Mouse (Mus musculus): ENCODE data around the gene Actl9. TPM values are rescaled to one million over a fixed set of nuclear protein-coding genes. Genes with fewer than 3 reads are reported as not detected.

The Actl9 gene
- not detected in 2 replicates for total RNA-seq (2023)

DNA sequence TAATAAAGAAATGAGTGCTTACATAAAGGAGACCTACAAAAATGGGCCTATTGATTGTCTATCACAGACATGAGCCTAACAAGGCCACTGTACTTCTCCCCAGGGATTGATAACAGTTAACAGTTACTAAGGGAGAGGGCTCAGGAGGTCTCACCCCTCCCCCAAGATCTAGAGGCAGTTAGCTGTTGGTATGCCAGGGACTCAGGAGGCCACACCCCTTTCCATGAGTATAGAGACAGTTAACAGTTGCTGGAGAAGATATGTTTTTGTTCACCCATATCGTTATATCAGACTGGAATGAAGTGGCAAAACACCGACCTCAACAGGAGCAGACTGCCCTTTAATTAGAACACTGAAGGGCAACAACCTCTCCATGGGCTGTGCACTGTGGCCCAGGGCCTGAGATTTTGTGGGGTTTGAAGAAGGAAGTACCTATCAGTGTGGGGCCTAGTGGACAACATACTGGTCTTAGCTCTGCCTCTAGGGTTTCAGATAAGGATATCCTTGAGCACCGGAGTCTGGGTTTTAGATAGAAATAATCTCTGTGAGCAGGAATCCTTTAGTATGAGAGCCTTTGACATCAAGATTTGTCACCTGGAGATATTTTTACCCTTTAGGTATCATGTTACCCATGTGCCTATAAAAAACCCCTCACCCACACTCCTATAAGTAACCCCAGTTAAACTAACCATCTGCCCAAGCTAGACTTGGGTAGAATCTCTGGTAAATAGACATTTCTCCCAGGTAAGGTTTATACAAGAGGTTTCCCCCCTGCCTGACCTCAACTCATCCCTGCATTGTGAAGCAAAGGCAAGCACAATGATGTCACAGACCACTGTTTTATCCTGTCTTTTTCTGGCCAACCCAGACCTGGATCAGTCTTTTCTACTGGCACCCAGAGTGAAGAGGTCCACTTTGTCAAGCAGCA, at the start of gene Actl9:
TSS of gene Actl9 (plus strand) at position 878 of the 928 bp plus-strand sequence.

DNA sequence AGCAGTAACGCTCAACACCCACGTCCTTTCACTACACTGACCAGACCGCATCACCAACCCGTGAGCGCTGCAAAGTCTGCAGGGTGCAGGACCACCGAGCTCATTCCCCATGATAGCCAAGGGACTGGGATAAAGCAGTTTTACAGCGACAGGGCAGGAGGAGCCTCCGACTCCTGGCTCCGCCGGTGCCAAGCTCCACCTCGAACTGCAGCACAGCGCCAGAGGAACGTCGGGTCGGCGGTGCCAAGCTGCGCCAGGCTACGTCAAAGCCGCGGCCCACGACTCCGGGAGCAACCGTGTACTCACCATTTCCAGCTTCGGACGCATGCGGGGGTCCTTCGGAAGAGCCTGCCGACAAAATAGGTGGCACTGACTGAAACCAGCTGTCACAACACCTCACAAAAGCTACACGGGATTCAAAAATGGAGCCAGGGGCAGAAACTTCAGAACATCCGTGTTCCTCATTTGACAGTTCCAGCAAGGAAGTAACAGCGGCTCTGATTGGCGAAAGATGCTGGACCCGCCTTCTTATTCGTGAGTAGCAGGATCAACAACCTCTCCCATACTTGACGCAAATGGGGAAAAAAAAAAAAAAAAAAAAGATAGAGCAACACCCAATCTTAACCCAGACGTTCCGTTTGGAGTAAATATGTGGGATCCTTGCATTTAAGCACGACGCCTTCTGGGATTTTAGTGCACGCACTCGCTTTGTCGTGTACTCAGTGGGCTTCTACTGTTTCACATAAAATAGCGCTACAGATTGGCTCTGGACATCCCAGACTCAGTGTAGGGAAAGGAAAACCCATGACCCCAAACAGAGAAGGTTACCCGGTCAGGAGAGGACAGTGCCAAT, 38.3 kb upstream of the Actl9 start, which contains the start of gene Zfp101:
TSS of gene Zfp101 (minus strand) at position 460 of the 853 bp plus-strand sequence.

Other genes with a start within 250 kb of the Actl9 start
- gene Olfr239, start 241.6 kb upstream of the Actl9 start, total RNA-seq (2023) = not detected in 2 replicates
- not detected in 2 replicates for gene Olfr1564, start 211.2 kb upstream of the Actl9 start, total RNA-seq (2023)
- gene Zfp955a, start 177.8 kb upstream of the Actl9 start, total RNA-seq (2023) = 2.0 and 2.2 TPM in 2 replicates
- 0.09 and 0.22 TPM in 2 replicates for gene Olfr63, start 168.2 kb upstream of the Actl9 start, total RNA-seq (2023)
- 1.6 and 2.8 TPM in 2 replicates for gene Zfp955b, start 143.4 kb upstream of the Actl9 start, total RNA-seq (2023)
- gene Zfp81, start 74.0 kb upstream of the Actl9 start, total RNA-seq (2023) = 3.7 and 3.8 TPM in 2 replicates
- gene Zfp101, start 38.3 kb upstream of the Actl9 start, total RNA-seq (2023) = 12.0 and 14.6 TPM in 2 replicates
- gene Adamts10, start 91.3 kb downstream of the Actl9 start, total RNA-seq (2023) = 37.2 and 56.6 TPM in 2 replicates
- 489 and 545 TPM in 2 replicates for gene Myo1f, start 122.8 kb downstream of the Actl9 start, total RNA-seq (2023)
- gene Zfp414, start 196.2 kb downstream of the Actl9 start, total RNA-seq (2023) = 64.9 and 67.7 TPM in 2 replicates
- gene Pram1, start 205.2 kb downstream of the Actl9 start, total RNA-seq (2023) = 306 and 399 TPM in 2 replicates

Measured in neutrophil, adult 65 days (primary cell).